Mouse (Mus musculus) 3134 (cell line): ENCODE measurements around the gene Chrna9.
A peak's percentile ranks its signal among the peaks of the same experiment; 100 is the strongest.

Experiments
- DNase-seq: peaks from one replicate; pipeline ENCODE4 v3.0.0-alpha.2; 2011; ENCODE audit warnings: low spot score; ENCODE audit not compliant: insufficient read length; ENCODE audit errors: extremely low read depth

The Chrna9 gene

DNA sequence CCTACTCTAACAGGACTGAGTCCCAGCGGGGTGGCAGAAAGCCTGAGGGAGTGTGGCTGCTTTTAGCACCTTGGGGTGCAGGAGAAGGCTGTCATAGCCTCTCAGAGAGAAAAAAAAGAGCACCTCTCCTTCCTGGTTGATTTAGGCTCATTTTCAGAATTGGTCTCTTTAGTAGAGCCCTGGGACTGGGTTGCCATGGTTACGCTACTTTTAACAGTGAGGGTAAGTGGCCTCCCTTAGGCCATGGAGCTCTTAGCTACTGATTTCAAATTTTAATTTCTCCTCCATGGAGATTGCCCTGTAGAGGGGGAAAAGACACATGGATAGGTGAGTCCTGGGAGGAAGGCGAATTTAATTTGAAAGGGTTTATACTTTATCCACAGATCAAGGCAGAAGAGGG lies 16.1 kb upstream of the Chrna9 start:
- DNase-seq = no peak

DNA sequence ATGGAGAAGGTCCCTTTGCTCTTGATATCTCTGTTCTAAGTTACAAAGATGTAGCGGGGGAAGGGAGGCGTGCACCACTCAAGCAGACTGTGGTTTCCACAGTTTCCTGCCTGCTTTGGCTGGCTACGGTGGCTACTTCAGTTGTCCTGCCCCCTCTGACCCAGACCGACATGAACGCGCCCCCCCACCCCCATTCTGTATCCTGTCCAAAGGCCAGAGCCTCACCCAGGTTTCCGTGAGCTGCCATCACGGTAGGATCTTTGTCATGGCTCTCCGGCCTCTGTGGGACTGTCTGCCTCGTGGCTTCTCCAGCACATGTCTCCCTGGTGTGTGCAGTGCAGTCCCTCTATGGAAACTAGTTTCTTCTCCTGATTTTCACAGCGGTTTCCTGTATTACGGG lies 15.4 kb upstream of the Chrna9 start:
- no peak for DNase-seq

DNA sequence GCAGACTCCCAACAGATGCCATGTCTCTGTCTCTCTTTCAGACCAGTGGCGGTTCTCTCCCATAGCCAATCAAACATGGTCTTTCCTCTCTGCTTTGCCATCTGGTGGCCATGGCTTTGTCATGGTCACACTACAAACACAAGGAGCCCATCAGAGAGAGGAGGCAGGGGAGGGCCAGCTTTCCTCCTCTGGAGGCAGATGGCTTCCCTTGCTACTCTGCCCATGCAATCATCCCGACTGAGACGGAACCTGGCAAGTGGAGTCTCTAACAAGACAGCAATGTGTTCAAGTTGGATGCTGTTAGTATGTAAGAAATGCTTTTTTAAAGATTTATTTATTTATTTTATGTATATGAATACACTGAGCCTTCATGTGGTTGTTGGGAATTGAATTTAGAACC lies 14.8 kb upstream of the Chrna9 start:
- no peak for DNase-seq

DNA sequence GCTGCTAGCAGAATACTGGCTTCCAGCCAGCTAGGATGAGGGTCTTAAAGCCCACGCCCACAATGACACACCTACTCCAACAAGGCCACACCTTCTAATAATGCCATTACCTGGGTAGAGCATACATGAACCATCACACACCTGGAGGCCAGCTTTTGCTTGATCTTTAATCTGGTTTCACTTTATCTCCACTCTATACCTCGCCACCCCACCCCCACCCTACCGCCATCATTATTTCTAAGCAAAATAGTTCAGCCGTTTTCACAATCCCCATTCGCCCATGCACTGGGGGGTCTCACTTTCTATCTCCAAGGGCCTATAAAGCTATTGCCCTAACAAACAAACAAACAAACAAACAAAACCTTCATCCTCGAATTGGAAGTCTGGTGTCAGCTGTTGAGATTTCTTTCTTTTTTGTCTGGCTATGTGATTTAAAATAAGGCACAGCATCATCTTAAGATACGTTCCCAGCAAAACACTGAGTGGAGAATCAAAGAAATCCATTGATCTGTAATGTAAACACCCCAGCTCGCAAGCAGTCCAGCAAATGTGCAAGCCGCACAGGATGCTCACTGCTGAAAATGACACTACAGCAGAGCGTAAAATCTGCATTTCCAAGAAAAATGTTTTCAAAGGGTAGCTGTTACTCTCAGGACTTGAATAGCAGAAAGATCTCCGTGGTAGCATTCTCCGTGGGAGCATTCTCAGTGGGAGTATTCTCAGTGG lies 13.9 kb upstream of the Chrna9 start:
- DNase-seq = no peak

DNA sequence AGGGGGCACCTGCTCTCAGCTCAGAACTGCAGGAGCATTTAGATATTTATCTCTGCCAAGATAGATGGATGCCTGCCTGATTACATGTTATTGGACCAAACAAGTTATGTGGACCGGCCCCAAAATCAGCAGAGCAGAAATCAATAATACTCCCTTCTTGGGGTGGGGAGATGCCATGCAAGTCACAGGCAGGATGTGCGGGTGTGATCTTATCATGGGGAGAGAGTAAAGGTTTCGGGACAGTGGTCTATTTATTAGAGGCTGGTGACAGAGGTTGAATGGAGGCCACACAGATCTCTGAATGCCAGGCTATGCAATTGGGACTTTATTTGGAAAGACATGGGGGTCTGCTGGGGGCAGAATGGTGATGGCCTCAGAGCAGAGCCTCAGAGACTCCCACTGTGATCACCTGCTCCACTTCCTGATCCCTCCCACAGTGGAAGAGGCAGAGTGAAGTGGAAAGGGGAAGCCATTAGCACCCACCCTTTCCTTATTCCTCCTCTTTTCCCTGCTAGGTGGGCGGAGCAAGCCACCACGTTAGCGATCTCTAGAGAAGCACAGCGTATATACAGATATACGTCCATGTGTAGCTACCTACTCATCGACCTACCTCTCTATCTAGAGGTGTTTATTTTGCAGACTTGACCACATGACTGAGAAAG lies 13.1 kb upstream of the Chrna9 start:
- no peak for DNase-seq

DNA sequence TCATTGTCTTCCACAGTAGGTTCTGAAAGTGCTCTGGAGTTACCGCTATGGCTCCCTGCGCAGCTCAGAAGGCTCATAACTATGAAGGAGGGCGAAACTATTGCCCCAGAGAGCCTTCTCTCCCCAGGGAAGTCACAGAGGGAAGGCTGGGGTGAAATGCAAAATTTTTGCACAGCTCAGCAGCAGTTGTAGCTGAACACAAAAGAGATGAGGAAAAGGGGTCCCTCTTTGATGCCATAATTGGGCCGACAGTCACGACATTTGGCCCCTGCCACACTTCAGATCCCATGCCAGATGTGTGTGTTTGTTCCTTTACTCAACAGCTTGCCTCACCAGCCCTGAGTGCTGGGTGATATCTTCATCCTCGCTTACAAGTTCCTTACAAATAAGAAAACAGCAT lies 8.1 kb upstream of the Chrna9 start:
- DNase-seq = no peak

DNA sequence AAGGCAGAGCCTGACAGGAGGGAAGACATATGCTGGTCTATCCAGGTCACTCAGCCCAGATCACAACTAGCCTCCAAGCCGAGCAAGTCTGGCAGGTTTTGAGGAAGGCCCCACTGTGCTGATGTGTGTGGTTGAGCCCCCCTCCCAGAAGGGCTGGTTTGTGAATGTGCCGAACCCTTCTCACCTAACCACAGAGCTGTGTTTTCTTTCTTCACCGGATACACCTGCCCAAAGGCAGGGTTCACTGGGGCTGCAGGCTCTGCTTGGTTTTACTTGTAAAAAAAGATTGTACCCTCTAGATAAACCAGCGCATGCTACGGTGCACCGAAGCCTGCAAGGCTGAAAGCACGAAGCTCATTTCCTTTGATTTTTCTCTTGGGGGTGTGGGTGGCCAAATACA lies 5.6 kb upstream of the Chrna9 start:
- no peak for DNase-seq

DNA sequence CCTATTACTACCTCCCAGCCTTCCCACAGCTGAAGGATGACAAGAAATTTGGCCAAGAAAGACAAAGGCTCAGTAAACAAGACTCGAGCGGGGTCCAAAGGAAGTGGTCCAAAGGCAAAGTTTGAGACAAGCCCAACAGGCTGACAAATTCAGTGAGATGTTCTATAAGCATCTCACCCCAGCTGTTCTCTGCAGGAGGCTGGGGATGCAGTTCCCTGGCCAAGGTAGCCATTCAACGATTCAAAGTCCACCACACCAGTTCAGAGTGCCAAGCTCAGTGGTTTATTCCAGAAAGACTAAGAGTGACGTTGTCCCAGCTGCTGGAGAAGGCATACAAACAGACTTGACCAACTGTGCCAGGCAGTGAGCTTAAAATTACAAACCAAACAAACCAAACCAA lies 4.5 kb upstream of the Chrna9 start:
- DNase-seq = no peak

DNA sequence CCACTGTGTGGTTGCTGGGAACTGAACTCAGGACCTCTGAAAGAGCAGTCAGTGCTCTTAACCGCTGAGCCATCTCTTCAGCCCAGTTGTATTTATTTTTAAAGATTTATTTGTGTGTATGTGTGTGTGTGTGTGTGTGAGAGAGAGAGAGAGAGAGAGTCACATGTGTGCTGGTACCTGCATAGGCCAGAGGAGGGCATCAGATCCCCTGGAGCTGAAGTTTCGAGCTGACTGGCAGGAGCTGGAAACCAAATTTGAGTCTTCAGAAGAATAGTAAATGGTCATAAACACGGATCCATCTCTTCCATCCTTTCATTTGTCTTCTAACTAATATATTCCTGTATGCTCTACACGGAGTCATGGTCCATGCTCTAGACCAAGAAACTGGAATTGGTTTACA lies 1.5 kb upstream of the Chrna9 start:
- no peak for DNase-seq

DNA sequence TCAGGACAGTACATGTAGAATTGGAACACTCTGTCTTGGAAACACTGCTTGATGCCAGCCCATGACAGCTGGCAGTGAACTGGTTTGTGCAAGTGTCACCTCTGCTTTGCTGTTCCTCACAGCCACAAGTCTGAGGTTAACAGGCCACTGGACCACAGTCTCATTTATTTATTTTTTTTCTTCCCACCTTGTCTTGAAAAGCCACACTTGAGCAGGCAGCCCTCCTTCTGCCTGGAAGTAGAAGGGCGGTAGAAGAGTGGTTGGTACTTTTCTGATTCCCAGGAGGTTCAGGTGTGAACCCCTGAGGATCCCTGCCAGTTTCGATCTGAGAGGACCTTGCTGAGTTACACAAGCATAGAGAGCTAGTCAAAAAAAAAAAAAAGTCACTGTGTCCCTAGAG lies 957 bp upstream of the Chrna9 start:
- no peak for DNase-seq

DNA sequence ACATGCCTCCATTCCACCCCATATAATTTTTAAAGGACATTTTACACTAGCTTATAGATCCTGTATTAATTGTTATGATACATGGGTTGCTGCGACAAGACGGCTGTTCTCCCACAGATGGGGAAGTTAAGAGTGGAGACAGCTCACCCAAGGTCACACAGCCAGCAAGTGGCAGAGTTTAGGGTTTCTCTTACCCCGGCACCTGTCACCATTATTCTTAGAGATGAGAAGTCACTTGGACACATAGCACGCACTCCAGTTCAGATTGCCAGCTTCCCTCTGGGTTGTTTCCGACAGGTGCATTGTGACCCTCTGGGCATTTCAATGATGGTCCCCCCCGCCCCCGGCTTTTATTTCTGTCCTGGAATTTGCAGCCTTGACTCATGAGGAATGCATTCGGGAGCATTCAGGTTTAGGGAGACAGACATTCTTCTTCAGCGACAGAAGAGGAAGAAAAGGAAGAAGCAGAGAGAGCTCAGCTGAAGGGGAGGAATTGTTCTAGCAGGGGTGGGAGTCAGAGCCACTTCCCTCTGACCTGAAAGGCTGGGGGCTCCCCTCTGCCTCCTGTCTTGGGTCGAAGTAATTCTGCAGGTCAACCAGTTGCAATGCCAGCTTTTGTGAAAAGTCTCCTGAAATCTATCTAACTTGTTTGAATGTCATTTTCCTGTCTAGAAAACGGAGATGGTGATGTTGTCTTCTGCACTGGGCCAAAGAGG lies 2.4 kb downstream of the Chrna9 start:
- DNase-seq = no peak

DNA sequence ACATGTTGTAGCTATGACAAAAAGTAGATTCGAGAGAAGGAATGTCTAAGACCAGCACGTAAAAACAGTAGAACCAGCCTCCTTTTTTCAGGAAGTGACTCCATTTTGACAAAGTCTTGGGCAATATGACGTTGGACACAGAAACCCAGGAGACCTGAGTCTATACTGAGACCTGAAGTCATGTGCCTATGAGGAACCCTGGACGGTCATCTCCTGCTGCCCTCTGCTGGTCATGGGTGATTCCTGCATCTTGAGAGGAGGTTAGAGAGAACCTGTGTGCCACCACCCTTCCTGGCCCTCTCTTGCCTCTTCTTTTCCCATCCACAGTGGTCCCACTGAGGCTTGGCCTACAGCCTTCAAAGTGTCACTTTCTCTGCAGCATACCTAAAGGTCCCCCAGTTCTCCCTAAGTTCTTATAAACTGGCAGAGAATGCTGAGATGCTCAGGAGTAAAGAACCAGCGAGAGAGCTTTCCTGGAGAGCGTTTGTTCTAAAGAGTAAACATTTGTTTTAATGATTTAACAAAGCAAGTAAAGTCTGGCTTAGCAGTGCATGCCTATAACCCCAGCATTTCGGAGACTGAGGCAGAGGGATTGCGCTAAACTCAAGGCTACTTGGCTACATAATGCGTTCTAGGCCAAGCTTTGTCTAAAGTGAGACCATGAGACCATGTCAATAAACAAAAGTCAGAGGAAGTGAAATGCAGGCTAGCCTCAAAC lies 3.4 kb downstream of the Chrna9 start:
- peak; percentile 13 for DNase-seq

DNA sequence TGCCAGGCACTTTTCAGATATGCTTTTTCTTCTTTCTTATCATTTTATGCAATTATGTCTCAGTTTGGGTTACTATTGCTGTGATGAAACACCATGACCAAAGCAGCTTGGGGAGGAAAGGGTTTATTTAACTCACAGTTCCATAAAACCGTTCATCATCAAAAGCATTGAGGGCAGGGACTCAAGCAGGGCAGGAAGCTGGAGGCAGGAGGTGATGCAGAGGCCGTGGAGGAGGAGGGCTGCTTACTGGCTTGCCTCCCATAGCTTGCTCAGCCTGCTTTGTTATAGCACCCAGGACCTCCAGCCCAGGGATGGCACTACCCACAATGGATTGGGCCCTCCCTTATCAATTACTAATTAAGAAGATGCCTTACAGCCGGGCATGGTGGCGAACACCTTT lies 6.4 kb downstream of the Chrna9 start:
- DNase-seq = no peak

DNA sequence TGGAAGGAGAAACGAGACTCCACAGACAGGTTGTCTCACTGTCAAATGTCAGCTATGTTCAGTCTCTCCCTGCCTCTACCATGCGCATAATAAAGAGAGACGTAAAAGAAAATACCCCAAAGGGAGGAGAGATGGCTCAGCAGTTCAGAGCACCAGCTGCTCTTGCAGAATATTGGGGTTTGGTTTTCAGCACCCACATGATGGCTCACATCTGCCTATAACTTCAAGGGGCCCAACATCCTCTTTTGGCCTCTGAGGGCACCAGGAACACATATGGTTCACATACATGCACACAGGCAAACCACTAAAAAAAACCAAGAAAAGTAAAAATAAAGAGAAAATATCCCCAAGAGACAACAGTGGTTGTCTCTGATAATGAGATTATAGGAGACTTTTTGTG lies 15.1 kb downstream of the Chrna9 start:
- DNase-seq = no peak

DNA sequence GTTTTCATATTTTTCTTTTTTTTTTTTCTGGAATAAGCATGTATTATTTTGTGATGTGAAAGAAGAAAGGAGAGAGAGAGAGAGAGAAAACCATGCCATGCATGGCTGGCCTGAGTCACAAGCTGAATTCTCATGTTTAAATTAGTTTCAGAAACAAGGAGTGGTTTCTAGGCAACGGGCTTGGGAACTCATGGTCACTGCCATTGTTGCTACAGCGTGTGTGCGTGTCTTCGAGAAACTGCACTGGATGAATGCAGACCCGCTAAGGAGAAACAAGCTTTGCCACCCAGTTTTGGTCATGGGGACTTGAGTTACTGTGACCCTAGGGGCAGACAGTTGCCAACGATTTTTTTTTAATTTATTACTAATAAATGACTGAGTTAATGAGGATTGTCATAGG lies 15.5 kb downstream of the Chrna9 start:
- DNase-seq = no peak

DNA sequence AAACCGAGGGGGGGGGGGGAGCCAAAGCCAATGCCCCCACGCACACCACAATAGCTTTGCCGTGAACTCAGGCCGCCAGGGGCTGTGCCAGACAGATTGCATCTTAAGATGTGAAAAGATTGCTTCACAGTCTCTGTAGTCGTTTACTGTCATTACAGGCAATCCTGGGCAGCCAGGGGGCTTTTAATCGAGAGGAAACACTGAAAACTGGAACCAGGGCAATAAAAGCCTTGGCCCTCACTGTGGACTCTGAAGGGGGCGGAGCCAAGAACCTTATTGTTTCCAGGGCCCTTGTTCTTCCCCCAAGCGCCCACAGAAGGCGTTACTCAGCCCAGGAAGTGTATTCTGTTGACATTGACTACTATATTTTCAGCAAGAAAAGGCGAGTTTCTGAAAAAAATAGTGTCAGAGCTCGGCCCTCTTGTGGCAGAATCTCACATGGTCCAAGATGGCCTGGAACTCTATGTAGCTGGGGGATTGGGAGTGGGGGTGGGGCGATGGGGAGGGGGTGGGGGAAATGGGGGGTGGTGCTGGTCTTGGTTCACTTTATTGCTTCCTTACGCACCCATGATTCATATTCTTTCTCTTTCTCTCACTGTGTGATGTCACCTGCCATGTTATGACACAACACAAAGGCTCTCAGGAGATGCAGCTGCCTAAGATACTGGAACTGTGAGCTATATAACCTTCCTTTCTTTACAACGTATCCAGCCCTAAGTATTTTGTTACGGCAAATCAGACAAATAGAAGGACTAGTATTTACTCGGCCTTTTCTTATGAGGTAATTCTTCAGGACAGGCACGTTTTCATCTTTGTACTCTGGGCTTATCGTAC lies 16.2 kb downstream of the Chrna9 start:
- no peak for DNase-seq

DNA sequence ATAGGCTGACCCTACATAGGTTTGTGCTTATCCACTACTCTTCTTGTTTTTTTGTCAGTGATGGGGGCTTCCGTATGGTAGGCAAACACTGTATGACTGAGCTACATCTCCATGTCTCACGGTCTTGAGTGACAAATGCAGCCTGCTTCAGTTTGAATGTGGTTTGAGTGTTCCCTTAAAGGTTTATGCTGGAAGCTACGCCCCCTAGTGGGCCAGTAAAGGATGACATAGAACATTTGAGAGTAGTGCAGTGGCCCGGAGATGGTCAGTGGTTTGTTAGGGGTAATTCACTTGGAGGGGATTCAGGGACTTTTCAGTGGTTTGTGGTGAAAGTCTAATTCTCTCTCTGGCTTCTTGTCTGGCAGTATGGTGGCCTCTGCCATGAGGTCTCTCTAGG lies 16.8 kb downstream of the Chrna9 start:
- no peak for DNase-seq

DNA sequence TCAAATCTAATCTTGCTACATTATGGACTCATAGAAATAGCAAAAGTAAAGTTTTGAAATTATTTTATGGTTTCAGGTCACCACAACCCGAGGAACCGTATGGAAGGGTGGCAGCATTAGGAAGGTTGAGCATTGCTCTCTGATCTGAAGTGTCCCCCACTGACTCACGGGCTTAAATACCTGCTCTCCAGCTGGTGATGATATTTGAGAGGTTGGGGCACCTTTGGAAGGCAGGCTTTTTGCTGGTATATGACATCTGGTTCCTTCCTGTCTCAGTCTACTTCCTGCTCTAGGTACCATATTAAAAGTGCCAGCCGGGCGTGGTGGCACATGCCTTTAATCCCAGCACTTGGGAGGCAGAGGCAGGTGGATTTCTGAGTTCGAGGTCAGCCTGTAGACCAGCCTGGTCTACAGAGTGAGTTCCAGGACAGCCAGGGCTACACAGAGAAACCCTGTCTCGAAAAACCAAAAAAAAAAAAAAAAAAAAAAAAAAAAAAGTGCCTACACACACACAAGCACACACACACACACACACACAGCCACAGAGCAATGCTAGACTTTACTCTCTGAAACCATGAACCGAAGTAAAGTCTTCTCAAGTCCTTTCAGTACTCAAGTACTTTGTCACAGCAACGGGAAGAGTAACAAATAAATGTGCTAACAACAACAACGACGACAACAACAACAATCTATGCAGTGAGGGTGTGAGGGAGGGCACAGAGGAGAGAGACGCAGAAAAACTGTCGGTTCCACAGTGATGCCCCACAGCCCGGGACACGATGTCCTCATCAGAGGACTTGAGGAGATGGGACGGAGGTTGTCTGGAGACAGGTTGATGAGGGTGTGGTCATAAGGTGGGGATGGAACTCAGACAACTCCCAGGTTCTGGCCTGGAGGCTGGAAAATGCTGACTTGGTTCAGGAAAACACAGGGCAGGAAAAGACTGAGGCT lies 19.7 kb downstream of the Chrna9 start:
- DNase-seq = no peak

DNA sequence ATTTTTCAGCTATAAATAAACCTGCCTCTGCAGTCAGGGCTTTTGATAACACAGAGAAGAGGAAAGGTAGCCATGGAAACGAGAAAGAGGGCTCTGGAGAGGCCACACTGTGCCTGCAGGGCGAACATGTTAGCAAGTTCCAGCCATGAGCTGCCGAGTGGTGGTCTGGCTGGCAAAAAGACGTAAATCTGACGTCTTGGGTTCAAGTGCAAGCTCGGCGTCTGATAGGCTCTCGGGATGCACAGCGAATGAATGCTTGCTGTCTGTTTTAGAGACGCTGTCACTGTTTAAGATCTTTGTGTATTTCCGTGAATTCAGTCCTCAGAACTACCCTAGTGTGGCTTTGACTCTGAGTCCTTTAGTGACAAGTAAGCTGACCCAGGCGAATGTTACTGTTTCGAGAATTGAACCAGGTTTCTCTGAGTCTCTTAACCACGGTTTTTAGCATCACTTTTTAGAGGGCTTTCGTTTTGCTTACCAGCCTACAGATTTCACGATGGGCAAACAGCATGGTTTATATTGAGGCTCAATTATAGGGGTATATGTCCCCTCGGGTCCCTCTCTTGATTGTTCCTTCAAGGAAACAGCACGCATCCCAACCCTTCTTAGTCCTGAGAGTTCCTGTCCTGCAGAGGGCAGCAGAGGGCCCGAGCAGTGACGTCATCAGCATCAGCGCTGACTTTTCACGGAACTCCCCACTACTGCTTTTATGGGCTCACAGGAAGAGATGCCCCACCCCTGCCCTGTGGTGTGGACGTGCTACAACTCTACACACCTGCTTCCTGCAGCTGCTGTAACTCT lies 20.8 kb downstream of the Chrna9 start:
- peak; percentile 28 for DNase-seq
